Mouse (Mus musculus) lung, postnatal 25 days (tissue): ENCODE measurements around the gene Mrnip.

Source experiments
- DNase-seq: peaks from one replicate; pipeline ENCODE4 v3.0.0; 2022; ENCODE audit warnings: low spot score

The Mrnip gene

DNA sequence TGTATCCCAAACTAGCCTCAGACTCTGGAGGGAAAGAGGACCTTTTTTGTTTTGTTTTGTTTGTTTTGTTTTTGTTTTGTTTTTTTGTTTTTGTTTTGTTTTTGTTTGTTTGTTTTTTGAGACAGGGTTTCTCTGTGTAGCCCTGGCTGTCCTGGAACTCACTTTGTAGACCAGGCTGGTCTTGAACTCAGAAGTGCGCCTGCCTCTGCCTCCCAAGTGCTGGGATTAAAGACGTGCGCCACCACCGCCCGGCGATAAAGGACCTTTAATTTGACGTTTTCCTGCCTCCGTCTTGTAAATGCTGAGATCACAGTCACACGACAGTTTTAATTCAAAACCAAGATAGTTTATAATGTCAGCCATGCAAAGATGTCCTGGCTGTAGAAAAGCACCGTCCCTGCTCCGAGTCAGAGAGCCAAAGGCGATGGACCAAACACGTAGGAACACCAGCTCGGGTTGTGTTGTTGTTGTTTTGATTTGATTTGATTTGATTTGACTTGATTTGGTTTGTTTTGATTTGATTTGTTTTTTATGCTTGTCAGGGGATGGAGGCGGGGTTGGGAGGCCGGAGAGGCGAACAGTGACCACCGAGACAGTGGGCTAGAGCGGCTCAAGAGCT is at the start of gene Mrnip:
Mrnip (plus strand) TSS at position 334 of the 619 bp plus-strand sequence.
- peak; percentile 32 for DNase-seq

DNA sequence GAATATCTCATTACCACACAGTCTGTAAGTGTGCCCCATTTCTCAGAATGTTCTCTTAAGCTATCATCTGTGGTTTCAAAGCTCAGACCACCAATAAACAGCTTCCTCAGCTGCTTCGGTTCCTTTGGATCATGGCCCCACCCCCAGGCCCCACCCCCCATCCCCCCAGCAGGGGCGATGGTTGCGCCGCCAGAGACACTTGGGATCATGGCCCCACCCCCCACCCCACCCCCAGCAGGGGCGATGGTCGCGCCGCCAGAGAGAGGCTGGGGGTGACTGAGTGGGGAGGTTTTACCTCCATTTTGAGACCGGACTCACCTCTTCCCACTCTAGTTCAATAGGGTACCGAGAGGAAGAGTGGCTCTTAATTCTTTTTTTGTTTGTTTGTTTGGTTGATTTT is 46.5 kb upstream of the Mrnip start:
- no peak for DNase-seq

- DNase-seq: peak; percentile 91
Measured at GRCm38 (mm10) chr11:50130811-50131766, 43.2 kb upstream of the Mrnip start, which contains the start of gene Tbc1d9b. Tbc1d9b (plus strand) TSS chr11:50131396.

DNA sequence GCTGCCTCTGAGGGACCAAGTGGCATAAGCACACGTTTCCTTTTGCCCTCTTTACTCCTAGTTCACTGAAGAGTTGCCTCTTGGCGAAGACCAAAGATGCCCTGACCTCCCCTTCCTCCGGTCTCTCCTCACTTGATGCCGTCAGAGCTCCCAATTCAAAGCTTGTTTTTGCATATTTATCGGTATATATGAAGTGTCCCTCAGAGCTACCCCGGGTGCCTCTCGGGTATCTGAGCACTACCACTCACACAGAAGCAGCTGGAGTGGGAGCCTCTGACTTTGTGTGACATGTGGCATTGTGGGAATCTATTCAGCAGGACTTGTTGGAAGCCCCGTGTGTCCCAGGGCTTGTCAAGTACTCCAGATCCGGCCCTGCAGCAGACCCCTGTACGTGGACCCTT is 42.4 kb upstream of the Mrnip start:
- no peak for DNase-seq

DNA sequence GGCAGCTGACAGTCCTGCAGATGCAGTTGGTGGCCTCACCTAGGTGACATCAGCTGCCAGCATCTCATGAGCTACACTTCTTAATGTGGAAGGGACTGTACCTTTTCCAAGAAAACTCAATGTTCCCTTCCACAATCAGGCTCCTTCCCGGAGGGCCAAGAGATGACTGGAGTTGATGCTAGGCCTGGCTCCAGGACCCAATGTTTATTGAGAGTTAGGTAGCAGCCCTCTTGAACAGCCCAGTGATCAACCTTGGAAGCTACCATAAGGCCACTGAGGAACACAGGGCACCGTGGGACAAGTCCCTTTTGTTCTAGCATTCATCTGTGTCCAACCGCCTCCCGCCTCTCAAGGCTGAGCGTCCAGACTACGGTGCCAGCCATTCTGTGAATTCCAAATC is 42.0 kb upstream of the Mrnip start:
- no peak for DNase-seq

GRCm38 (mm10) chr11:50134136-50134859 is 39.9 kb upstream of the Mrnip start:
- DNase-seq: peak; percentile 48

- DNase-seq: no peak
Measured at GRCm38 (mm10) chr11:50138206-50138822, 35.9 kb upstream of the Mrnip start.

GRCm38 (mm10) chr11:50139571-50139970 is 34.7 kb upstream of the Mrnip start:
- no peak for DNase-seq

DNA sequence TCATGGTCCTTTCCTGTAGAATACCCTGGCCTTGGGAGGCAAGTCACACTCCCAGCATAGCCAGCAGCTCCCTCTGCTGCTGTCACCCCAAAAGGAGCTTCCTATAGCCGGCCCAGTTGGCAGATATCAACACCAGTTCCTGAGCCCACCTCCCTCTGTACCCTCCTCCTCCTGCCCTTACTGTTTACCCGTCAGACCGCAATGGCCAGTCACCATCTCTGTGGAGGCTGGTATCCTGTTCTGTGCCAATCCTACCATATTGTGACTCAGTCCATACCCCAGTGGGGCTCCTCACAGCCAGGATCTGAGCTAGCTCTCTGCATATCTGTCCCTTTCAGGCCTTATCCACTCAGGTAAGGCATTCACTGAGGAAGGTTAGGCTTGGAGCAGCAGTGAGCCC is 28.7 kb upstream of the Mrnip start:
- DNase-seq: no peak

DNA sequence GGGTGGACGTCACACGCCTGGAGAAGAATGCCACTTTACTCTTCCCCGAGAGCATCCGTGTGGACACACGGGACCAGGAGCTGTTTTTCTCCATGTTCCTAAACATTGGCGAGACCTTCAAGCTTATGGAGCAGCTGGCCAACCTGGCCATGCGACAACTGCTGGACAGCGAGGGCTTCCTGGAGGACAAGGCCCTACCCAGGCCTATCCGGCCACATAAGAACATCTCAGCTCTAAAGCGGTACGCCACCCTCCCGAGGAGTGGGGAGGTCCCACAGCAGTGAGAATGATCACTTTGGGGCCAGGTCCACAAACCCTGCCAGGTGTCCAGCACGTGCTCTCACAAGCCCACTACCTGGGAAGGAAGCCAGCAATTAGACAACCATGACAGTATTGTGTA is 28.1 kb upstream of the Mrnip start:
- DNase-seq: no peak

- DNase-seq: peak; percentile 39
Measured at GRCm38 (mm10) chr11:50147267-50147957, 26.8 kb upstream of the Mrnip start.

DNA sequence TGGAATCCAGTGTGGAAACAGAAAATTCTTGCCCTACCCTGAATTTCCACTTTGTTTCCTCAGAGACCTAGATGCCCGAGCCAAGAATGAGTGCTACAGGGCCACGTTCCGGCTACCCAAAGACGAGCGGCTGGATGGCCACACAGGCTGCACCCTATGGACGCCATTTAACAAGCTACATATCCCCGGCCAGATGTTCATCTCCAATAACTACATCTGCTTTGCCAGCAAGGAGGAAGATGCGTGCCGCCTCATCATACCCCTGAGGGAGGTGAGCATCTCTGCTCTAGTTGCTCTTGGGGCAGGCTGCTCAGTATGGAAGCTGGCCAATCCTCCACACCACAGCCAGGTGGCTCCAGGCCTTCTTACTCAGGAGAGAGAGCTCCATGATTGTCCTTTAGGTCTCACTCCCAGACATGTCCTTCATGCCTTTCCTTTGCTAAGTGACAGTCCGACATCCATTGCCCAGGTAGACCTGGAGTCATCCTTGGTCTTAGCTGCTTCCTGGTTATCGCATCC is 26.2 kb upstream of the Mrnip start:
- DNase-seq: no peak

GRCm38 (mm10) chr11:50149200-50149599 is 25.0 kb upstream of the Mrnip start:
- peak; percentile 42 for DNase-seq

- no peak for DNase-seq
Measured at GRCm38 (mm10) chr11:50149603-50150150, 24.6 kb upstream of the Mrnip start.

GRCm38 (mm10) chr11:50151374-50151773 is 22.9 kb upstream of the Mrnip start:
- no peak for DNase-seq

- DNase-seq: peak; percentile 31
Measured at GRCm38 (mm10) chr11:50154166-50154565, 20.1 kb upstream of the Mrnip start.

GRCm38 (mm10) chr11:50154777-50155520 is 19.3 kb upstream of the Mrnip start:
- DNase-seq: peak; percentile 58

DNA sequence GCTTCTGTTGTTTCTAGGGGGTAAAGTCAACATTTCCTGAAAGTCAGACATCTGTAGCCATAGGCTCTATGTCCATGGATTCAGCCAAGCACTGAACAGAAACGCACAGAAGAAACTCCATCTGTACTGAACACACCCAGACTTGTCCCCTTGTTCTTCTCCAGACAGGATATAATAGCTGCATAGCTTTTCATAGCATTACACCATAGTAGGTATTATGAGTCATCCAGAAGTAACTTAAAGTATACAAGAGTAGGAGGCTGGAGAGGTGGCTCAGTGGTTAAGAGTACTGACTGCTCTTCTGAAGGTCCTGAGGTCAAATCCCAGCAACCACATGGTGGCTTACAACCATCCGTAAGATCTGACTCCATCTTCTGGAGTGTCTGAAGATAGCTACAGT is 18.5 kb upstream of the Mrnip start:
- DNase-seq: no peak

GRCm38 (mm10) chr11:50156725-50157258 is 17.5 kb upstream of the Mrnip start:
- DNase-seq: no peak

GRCm38 (mm10) chr11:50158346-50158745 is 15.9 kb upstream of the Mrnip start:
- DNase-seq: no peak
